Mouse (Mus musculus) retina, embryonic 14.5 days (tissue): Measurements from ENCODE around the gene Chd2.
"Not testable (repeated sequence)": the region's sequence is repeated elsewhere in the genome, so short reads cannot be mapped to it uniquely, and the experiment has no call there.

ENCODE experiments used
- DNase-seq: peaks from one replicate; pipeline ENCODE4 v3.0.0-alpha.2; 2015; ENCODE audit warnings: low spot score

The Chd2 gene

DNA sequence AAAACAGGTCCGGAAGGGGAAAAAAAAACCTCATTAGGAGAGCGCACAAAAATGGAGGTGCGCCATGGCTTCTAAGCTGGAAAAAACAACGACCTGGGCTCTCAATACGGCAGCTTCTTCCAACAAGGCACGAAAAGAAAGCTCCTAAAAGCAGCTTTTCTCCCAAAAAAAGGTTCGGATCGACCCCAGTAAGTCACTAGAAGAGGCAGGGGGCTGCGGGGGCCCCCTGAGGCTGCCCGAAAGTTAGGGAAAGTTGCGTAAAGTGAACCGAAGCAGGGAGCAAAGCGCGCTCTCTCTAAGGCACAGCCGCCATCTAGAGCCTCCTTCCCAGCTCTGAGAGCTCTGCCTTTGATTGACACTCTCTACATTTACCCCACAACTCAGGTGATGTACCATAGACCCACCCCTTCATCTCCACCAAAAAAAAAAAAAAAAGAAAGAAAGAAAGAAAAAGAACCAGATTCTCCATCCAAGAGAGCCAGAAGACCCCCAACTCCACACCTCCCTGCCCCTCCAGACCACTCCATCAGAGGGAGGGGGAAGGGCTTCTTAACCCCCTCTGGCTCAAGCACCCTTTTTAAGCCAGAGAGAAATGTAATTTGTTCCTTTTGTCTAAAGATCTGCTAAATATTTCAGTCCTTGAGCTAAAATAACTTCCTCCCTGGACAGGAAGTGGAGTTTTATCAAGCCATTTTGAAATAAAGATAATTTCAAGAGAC lies at the start of gene Chd2:
TSS of gene Chd2 (minus strand) at position 419 of the 719 bp plus-strand sequence.
- peak; percentile 83 for DNase-seq

DNA sequence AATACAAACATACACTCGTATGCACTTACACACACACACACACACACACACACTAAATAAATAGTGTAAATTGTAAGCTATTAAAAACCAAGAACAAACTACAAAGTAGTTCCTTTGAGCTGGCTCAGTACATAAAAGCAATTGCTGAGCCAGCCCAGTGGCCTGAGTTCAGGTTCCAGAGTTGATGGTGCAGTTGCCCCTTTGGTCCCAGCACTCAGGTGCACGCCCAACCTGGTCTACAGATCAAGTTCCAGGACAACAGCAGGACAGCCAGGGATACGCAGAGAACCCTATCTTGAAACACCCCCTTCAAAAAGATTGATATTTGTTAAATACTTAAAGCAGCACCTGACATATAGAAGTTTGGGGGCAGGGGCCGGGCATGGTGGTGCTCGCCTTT lies 49.1 kb upstream of the Chd2 start:
- no peak for DNase-seq

DNA sequence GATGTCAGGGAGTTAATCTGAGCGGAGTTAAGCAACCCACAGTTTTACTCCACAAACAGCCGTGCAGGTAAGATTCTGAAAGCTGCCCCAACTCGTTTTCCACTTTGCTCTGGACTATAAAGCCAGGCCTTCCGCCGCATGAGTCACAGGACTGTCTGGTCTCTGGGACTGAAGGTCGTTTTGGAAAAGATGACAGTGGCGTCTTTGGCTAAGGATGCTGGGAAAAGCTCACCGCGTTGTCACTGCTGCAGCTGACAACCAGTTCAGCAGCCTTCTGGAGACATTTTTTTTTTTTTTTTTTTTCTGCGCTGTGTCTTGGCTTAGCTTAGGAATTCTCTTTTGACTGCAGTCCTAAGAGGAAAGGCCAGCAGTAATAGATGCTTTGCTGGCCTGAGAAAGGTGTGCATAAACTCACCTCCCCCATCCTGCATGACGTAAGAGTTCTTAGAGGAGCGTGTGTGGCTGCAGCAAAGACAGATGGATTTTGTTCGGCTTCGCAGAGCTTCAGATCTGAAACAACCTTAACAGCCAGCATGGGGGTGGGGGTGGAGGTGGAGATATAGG lies 47.7 kb upstream of the Chd2 start:
- no peak for DNase-seq

DNA sequence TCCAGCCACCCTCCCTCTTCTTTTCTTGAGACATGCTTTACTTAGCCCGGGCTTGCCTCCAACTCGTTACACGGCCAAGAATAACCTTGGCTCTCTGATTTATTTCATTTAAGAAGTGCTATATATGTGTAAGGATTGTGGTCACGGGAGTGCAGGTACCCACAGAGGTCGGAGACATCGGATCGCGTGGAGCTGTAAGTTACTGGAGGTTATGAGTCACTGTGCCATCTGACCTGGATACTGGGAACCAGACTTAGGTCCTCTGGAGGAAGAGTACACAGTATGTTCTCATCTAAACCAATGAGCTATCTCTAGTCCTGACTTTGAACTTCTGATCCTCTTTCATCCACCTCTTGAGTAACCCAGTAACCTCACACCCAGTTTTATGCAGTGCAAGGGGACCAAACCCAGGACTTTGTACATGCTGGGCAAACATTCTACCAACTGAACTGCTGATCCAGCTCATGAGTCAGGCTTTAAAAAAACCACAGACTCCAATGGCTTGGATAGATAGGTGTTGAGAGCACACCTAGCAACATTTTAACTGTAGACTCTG lies 46.8 kb upstream of the Chd2 start:
- DNase-seq, result no peak

DNA sequence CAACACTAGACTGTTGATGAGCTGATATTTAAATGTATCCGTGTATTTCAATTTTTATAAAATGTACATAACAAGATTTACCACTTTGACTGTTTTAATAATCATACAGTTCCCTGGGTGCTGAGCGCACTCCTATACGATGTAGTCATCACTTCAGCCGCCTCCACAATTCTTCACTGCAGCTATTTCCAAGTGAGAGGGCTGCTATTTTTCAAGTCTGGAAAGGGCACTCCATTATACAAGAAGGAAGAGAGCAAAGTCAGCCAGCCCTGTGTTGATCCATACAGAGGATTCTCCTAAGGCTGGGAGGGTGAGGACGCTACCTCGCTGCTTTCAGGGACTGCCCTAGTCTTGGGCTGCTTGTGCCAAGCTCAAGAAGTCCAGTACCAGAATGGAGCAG lies 45.1 kb upstream of the Chd2 start:
- DNase-seq, result no peak

DNA sequence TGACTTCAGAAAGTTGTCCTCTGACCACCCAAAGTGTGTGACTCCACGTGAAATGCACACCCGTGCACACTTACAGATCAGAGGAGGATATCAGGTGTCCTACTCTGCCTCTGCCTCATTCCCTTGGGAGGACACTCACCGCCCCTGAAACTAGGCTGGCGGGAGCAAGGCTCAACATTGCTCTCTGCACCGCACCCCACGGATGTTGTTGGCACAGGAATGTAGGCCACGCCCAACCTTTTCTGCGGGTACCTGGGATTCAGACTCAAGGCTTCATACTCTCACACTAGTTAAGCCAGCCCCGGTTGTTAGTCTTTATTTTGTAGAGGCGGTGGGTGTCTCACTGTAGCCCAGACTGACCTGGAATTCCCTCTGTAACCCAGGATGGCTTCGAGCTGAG lies 44.6 kb upstream of the Chd2 start:
- DNase-seq, result no peak

DNA sequence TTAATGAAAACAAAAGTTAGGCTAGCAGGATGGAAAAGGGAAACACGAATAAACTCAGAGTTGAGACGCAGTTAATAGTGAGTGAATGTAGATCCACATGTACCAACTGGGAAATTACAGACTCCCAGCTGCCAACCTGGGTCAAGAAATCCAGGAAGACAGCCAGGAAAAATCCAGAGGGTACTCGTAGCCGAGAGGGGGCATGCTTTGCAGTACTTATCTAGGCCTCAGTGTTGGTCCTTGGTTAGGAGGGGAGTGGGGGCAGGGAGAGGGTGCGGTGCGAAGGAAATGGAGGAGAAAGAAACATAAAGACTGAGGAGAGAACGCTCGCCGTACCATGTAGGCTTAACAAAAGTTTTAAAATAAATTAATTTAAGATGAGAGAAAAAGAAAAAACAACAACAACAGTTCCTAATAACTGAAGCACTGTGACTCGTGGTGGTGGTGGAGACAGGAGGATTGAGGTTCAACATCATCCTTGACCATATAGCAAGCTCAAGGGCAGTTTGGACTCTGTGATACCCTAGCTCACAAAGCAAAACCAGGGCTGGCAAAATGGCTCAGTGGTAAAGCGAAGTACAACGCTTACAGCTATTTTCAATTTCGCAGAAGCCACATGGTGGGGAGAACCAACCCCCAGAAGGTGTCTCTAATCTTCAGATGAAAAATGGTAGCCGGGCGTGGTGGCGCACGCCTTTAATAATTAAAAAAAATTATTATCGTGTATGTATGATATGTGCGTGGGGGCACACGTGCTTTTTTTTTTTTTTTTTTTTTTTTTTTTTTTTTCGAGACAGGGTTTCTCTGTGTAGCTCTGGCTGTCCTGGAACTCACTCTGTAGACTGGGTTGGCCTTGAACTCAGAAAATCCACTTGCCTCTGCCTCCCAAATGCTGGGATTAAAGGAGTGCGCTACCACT lies 43.7 kb upstream of the Chd2 start:
- DNase-seq, result no peak

DNA sequence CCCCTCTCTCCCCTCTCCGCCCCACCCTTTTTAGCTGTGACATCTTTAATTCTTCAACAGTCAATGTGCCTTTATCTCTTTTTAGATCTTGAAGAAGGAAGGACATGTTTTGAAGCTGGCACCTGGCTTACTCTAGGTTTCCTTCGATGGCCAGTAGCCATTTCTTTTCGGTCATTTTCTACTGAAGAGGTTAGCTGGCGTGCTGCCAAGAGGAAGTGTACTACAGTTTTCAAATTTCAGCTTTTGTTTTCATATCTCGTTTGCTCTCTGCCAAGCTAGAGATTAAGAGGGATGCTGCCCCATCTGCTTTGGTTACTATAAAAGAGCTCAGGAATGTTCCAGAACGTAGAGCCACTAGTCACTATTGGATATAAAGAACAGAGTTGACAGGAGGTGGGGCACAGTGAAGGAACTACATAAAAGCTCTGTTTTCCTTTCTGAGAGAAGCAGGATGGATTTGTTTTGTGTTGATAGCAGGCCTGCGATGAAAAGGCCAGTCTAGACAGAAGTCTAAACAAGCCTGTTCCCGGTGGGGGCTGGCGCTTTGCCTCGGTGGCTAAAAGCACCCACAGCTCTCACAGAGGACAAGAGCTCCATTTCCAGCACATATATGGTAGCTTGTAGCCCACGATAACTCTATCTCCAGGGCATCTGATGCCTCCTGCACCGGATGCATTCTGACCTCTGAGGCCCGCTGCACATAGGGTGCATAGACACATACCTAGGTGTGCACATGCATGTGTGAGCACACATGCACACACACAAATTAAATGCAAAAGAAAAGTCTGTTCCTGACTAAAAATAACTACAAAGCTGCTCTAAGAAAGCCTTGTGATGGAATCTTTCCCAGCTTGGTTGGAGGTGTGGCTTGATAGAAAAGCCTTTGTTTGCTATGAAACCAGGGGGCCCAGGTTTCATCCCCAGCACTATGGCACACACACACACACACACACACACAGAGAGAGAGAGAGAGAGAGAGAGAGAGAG lies 42.7 kb upstream of the Chd2 start:
- no peak for DNase-seq

DNA sequence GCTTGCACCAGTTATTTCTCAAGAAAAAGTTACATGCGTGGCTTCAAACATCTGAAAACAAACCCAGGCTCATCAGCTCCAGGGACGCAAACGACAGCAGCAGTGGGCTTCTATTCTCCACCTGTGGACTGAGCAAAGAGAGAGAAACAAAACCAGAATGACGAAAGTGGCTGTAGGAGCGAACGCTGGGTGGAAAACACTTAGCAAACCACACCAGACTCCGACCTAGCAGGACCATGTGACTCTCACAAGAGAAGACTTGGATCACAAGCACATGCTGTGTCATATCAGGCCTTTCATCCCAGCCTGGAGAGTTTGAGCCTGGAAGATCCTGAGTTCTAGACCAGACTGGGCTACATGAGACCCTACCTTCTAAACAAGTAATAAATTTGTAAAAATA lies 41.8 kb upstream of the Chd2 start:
- DNase-seq, result no peak

DNA sequence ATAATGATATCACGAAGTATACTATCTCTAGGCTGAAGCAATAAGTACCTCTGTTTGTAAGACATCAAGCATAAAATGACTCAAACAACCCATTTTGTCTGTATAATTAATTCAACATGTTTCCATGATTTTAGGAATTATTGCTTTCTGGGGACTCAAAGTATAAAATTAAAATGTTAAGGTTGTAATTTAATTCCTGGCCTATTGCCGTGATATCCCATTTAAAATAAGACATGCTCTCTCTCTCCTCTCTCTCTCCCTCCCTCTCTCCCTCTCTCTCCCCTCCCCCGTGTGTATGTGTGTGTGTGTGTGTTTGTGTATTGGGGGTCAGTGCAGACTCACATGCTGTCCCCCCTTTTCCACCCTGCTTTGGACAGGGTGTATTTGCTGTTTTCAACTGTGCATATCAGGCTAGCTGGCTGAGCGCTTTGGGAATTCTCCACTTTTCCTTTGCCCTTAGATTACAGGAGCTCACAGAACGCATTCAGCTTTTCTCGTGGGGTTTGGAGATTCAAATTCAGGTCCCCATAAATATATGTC lies 40.3 kb upstream of the Chd2 start:
- no peak for DNase-seq

DNA sequence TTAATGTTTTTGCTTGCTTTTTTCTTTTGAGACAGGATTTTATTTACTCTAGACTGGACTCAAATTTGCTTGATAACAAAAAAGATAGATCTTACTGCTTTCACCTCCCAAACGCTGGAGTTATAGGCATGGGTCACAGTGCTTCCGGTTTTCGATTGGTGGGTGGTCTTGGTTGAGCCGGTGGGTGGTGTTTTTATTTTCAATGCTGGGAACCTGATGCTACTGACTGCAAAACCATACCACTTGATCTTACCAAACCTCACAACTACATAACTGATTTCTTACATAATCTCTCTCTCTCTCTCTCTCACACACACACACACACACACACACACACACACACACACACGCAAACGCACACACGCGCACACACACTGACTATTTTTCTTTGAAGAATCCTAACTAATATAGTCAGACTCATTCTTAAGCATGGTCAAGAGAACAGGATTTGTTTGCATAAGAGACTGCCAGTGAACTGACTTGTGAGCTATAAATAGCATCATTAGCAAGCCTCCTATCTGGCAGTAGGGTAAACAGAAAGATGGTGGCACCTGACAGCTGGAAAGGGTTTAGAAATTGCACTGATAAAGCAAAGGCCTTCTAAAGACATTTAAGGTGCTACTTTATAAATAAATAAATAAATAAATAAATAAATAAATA lies 37.6 kb upstream of the Chd2 start:
- DNase-seq, result no peak

DNA sequence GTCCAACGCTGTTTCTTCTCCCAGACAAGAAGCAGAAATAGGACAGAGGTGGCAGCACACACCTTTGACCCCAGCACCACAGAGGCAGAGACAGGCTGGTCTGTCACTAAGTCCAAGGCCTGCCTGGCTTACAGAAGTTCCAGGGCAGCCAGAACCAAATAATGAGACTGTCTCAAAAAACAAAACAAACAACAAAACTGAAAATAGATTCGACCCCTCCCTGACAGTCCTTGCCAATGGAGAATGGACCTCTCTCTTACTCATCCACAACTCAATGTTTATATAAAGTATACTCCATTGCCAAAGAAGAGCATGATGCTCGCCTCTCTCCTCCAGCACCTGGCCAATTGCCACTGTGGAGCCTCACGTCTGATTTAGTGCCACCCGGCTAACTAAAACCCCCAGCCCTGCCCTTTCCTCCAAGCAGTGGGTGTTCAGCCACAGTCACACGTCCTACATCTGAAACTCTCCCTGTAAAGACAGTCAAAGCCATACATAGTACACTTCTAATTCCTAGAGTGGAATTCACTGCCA lies 36.3 kb upstream of the Chd2 start:
- no peak for DNase-seq

DNA sequence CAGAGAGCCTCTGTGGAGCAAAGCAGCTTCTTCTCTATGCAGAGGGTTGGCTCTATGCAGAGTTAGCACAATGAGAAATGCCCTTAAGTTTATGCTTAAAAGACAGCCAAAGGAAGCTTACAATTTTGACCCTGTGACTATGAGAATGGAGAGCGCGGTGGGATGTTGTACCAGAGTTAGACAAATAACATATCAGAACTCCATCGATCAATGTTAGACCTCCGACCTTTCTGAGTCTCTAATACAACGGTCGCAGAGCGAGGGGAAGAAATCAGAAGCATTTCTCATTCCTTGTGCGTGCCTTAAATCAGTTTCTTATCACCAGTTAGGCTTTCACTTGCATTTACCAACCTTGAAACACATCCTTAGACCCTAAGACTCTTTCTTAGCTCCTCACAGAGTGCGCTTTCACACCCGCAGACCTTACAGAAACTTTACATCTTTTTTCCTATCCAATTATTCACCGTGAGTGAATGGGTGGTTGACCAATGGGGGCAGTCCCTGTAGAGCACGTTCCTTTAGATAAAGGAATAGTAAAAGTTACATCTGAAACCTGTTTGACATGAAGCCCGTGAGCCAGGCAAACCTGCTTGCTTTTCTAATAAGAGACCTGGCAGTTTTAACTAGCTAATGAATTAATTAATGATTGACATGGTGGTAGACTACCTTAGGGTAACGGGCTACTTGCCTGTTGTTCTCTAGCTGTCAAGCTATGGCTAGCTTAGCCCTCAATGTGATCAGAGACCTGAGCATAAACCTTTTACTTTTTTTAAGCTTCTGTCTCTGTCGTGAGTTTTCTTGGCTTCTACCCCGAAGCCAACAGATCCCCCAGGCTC lies 34.7 kb upstream of the Chd2 start:
- no peak for DNase-seq

DNA sequence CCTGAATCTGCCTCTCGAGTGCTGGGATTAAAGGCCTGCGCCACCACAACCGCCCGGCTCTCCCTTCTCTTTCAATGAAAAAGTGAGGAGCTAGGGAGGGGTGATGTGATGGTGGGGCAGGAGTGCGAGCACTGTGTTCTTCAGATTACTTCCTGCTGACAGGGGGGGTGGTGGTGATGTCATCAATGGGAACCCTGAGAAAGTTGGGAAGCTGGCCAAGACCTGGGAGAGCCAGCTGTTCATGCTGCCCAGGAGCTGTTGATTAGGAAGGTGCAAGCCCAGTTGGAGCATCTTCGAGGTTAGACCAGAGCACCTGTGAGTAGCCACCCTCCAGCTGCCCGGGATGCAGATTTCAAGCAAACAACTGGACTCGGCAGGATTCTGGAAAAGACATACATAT lies 33.6 kb upstream of the Chd2 start:
- no peak for DNase-seq

DNA sequence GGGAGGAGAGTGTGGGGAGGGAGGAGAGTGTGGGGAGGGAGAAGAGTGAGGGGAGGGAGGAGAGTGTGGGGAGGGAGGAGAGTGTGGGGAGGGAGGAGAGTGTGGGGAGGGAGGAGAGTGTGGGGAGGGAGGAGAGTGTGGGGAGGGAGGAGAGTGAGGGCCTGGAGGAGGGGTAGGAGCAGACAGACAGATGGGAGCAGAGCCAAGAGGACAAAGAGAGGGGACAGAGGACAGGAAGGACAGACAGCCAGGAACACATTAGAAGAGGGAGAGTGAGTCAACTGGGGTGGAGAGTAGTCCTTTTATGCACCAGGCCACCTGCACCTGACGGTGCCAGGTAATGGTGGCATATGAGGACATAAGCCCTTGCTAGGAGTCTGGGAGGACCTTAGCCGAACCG lies 33.0 kb upstream of the Chd2 start:
- DNase-seq, result not testable (repeated sequence)

DNA sequence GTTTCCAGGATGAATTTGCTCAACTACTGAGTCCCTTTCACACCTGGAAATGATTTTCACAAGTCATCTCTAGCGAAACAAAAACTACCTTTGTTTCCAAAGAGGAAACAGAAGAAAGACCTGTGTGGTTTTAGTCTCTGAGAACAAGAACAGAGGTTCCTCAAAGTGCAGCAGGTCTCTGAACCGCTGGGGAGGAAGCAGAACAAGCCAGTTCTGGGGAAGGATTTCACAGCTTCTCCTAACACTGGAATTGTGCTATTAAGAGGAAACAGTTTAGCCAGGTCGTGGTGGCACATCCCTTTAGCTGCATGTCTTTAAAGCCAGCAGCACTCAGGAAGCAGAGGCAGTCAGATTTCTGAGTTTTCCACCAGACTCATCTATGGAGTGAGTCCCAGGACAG lies 30.9 kb upstream of the Chd2 start:
- DNase-seq, result no peak

DNA sequence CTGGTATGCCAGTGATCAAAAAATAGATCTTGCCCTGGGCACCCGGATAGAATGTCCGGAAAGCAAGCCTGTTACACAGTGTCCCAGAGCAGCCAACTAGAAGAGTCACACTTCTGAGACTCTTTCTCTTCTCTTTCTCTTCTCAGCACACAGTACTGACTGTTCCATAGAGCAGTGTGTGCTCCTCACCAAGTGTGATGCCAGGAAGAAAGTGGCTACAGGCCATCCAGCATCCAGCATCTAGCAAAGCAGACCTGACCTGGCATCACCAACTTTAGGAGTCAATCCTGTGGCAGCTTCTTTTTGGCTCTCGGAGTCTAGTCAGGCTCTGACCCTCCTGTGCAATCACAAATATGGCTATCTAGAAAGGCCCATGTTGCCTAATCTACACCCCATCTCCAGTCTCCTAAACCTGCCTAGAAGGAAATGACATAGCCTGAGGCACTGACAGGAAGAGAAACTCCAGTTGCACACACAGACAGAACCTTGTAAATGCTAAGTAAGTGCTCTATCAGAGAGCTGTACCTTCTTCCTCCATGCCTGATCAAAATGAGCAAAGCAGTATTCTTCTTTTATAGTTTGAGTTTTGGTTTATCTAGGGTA lies 27.3 kb upstream of the Chd2 start:
- no peak for DNase-seq

DNA sequence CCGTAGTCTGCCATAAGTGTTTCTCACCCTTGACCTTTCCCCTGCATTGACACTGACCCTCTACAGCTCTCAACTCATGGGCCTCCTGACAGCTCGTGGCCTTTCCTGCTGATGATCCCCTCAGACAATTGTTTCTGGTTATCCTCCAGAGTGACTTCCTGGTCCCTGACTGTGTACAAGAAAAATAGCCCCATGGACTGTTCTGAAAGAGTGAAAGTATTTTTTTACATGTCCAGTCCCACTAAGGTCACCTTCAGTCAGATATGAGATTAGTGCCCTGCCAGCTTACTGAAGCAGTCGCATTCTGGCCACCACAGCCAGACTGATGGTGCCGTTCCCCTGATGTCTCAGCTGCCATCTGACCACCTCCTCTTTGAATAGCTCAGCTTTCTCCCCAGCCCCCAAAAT lies 26.1 kb upstream of the Chd2 start:
- DNase-seq, result no peak

DNA sequence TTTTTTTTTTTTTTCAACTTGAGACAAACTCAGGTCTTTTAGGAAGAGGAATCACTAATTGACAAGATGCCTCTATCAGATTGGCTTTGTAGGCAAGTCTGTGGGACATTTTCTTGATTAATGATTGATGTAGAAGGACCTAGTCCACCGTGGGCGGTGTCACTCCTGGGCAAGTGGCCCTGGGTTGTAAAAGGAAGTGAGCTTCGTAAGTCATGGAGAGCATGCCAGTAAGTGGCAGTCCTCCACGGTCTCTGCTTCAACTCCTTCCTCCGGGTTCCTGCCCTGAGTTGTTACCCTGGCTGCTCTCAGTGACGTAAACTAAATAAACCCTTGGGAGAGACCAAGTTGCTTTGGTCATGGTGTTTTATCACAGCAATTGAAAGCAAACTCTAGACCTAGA lies 22.5 kb upstream of the Chd2 start:
- no peak for DNase-seq
